Mouse (Mus musculus) ES-Bruce4 (cell line): ENCODE results near the gene Ifih1.

Experiments
- CTCF ChIP-seq: IDR thresholded peaks from one replicate; pipeline ENCODE4 v1.8.1; 2011; ENCODE audit warnings: low read depth, low read length
- EP300 ChIP-seq: IDR thresholded peaks from 2 replicates; pipeline ENCODE4 v1.6.1; 2011; ENCODE audit warnings: low read depth, low read length; ENCODE audit not compliant: insufficient read depth
- POLR2A ChIP-seq: IDR thresholded peaks from one replicate; pipeline ENCODE4 v1.8.1; 2011; ENCODE audit warnings: low read length; ENCODE audit not compliant: insufficient read depth

DNA sequence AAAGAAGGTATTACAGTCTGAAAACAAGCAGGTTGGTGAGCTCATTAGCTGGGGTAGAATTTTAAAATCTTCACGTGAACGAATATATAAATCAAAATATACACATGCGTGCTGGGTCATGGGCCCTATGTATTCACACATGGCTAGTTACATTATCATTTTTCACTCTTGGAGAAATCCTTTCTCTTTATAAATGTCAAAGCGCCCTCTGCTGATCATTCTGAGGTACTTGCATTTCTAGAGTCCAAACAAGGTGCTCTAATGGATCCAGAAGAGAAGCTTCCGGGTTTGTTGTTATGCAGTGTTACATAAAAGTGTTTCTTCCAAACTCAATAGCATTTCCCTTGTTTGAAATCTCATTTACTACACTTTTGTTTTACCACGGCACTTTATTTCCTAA lies 15.6 kb downstream of the Ifih1 start:
- TF ChIP-seq POLR2A (no peak), EP300 (no peak), CTCF (no peak)
